Mouse (Mus musculus): ENCODE data around the gene Doc2b. TPM values are rescaled to one million over a fixed set of nuclear protein-coding genes. Genes with fewer than 3 reads are reported as not detected.

The Doc2b gene
- polyA plus RNA-seq, 1 experiment from 2014 or later: 0.19 TPM

DNA sequence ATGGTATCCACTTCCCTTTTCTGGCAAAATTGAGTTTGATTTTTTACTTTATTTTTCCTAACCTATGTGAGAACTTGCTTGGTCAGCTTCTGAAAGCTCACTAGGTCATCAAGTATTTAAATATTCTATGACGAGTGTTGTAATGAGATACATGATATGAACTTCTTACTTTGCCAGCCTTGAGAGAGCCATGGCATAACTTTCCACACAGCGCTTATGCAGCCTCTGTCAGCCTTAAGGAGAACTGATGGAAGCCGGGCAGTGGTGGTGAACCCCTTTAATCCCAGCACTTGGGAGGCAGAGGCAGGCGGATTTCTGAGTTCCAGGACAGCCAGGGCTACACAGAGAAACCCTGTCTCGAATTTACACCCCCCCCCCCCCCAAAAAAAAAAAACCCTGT is 35.1 kb downstream of the Doc2b start:
- no peak for DNase-seq (ENCODE audit: low spot score)
- H3K27me3 ChIP-seq (ENCODE audit: control insufficient read depth, insufficient read depth, low read length): no peaks in the 10 kb centered on the region
- no peak overlapping the region for H3K9ac ChIP-seq (ENCODE audit: low read length)
- H3K4me2 ChIP-seq (ENCODE audit: low read depth, severe bottlenecking): no peak overlapping the region
- WGBS: 94% methylated on average over 5 of the region's 5 CpGs
- H3K4me3 ChIP-seq (ENCODE audit: low read depth, low read length): no peak overlapping the region
- ATAC-seq (ENCODE audit: insufficient number of reproducible peaks, low FRiP score, low TSS enrichment, low read depth): no peak
- H3K9me3 ChIP-seq (ENCODE audit: control insufficient read depth, low read length): no peaks in the 10 kb centered on the region
- H3K27ac ChIP-seq (replicated peaks; ENCODE audit: low read depth, low read length): no peak overlapping the region
- H3K4me1 ChIP-seq (ENCODE audit: control insufficient read depth, insufficient read depth, low read length): no peaks in the 10 kb centered on the region
- peaks cover 32% of the 10 kb centered on the region for H3K36me3 ChIP-seq (ENCODE audit: control insufficient read depth, insufficient read depth, low read length)

DNA sequence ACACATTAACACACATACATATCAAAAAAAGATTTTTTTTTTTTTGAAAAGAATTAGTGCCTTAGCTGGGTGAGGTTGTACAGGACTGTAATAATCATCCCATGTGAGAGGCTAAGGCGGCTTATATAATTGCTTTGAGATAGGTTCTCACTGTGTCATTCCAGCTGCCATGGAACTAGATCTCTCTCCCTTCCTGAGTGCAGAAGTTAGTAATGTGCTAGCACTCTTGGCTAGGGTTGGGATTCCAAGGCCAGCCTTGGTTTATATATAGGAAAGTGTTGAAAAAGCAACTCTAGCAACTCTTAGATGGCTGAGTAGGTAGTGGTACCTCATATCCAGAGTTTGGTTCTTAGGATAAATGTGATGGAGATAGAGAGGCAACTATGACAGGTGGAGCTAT is 37.3 kb downstream of the Doc2b start:
- H3K9me3 ChIP-seq (ENCODE audit: control insufficient read depth, low read length): no peaks in the 10 kb centered on the region
- H3K4me1 ChIP-seq (ENCODE audit: control insufficient read depth, insufficient read depth, low read length): no peaks in the 10 kb centered on the region
- no peak for DNase-seq (ENCODE audit: low spot score)
- H3K27me3 ChIP-seq (ENCODE audit: control insufficient read depth, insufficient read depth, low read length): no peaks in the 10 kb centered on the region
- H3K9ac ChIP-seq (ENCODE audit: low read length): no peak overlapping the region
- peaks cover 35% of the 10 kb centered on the region for H3K36me3 ChIP-seq (ENCODE audit: control insufficient read depth, insufficient read depth, low read length)
- no peak overlapping the region for H3K4me2 ChIP-seq (ENCODE audit: low read depth, severe bottlenecking)
- no peak overlapping the region for H3K27ac ChIP-seq (replicated peaks; ENCODE audit: low read depth, low read length)
- 98% methylated on average over 1 of the region's 1 CpGs for WGBS
- no peak for ATAC-seq (ENCODE audit: insufficient number of reproducible peaks, low FRiP score, low TSS enrichment, low read depth)
- H3K4me3 ChIP-seq (ENCODE audit: low read depth, low read length): no peak overlapping the region

DNA sequence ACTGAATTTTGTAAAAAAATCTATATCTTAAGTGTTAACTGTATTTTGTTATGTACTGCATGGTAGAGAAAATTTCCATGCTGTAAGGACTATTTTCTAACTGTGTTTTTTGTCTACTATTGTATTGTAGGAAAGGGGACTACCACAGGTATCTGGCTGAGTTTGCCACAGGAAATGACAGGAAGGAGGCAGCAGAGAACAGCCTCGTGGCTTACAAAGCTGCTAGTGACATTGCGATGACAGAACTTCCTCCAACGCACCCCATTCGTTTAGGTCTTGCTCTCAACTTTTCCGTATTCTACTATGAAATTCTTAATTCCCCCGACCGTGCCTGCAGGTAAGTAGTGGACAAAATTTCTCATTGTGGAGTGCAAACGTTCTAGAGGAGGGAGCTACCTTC is 39.2 kb downstream of the Doc2b start:
- Histone ChIP-seq H3K4me2 (ENCODE audit: low read depth, severe bottlenecking) (no peak overlapping the region), H3K27ac (replicated peaks; ENCODE audit: low read depth, low read length) (no peak overlapping the region), H3K4me3 (ENCODE audit: low read depth, low read length) (no peak overlapping the region), H3K4me1 (ENCODE audit: control insufficient read depth, insufficient read depth, low read length) (no peaks in the 10 kb centered on the region), H3K9me3 (ENCODE audit: control insufficient read depth, low read length) (no peaks in the 10 kb centered on the region), H3K27me3 (ENCODE audit: control insufficient read depth, insufficient read depth, low read length) (no peaks in the 10 kb centered on the region), H3K36me3 (ENCODE audit: control insufficient read depth, insufficient read depth, low read length) (peaks cover 37% of the 10 kb centered on the region), H3K9ac (ENCODE audit: low read length) (no peak overlapping the region)
- DNase-seq (ENCODE audit: low spot score): no peak
- 89% methylated on average over 8 of the region's 8 CpGs for WGBS
- ATAC-seq (ENCODE audit: insufficient number of reproducible peaks, low FRiP score, low TSS enrichment, low read depth): no peak

DNA sequence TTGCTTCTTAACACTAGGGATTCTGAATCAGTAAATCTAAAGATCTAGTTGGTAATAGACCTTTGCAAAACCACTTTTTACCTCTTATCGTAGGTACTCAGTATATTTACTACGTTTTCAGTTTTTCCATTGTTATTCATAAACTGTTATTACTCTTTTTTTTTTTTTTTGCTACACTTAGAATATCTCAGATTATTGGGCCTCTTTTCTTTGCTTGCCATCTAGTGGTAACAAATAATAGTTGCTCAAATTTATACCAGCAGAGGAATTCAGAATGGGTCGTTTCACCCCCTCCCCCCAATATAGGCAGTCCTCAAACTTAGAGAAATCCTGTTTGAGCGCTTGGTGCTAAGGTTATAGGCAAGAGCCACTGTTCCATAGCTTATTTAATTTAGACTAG is 44.8 kb downstream of the Doc2b start:
- Histone ChIP-seq H3K36me3 (ENCODE audit: control insufficient read depth, insufficient read depth, low read length) (peaks cover 11% of the 10 kb centered on the region; the same call in 1 of the 2 replicates), H3K27ac (replicated peaks; ENCODE audit: low read depth, low read length) (no peak overlapping the region), H3K9ac (ENCODE audit: low read length) (no peak overlapping the region), H3K4me3 (ENCODE audit: low read depth, low read length) (no peak overlapping the region), H3K4me1 (ENCODE audit: control insufficient read depth, insufficient read depth, low read length) (no peaks in the 10 kb centered on the region), H3K4me2 (ENCODE audit: low read depth, severe bottlenecking) (no peak overlapping the region), H3K27me3 (ENCODE audit: control insufficient read depth, insufficient read depth, low read length) (no peaks in the 10 kb centered on the region), H3K9me3 (ENCODE audit: control insufficient read depth, low read length) (no peaks in the 10 kb centered on the region)
- whole genome bisulfite sequencing: 86% methylated on average over 4 of the region's 4 CpGs
- no peak for DNase-seq (ENCODE audit: low spot score)
- ATAC-seq (ENCODE audit: insufficient number of reproducible peaks, low FRiP score, low TSS enrichment, low read depth): no peak

GRCm38 (mm10) chr11:75750537-75750936 is 45.3 kb downstream of the Doc2b start:
- Histone ChIP-seq H3K4me2 (ENCODE audit: low read depth, severe bottlenecking) (no peak overlapping the region), H3K27ac (replicated peaks; ENCODE audit: low read depth, low read length) (no peak overlapping the region), H3K4me1 (ENCODE audit: control insufficient read depth, insufficient read depth, low read length) (no peaks in the 10 kb centered on the region), H3K36me3 (ENCODE audit: control insufficient read depth, insufficient read depth, low read length) (peaks cover 9% of the 10 kb centered on the region; the same call in 1 of the 2 replicates), H3K9me3 (ENCODE audit: control insufficient read depth, low read length) (no peaks in the 10 kb centered on the region), H3K9ac (ENCODE audit: low read length) (no peak overlapping the region), H3K4me3 (ENCODE audit: low read depth, low read length) (no peak overlapping the region), H3K27me3 (ENCODE audit: control insufficient read depth, insufficient read depth, low read length) (no peaks in the 10 kb centered on the region)
- WGBS: 85% methylated on average over 1 of the region's 1 CpGs
- DNase-seq (ENCODE audit: low spot score) (no peak), ATAC-seq (ENCODE audit: insufficient number of reproducible peaks, low FRiP score, low TSS enrichment, low read depth) (no peak)

- no peak overlapping the region for H3K9ac ChIP-seq (ENCODE audit: low read length)
- DNase-seq (ENCODE audit: low spot score) (no peak), ATAC-seq (ENCODE audit: insufficient number of reproducible peaks, low FRiP score, low TSS enrichment, low read depth) (no peak)
- no peak overlapping the region for H3K4me3 ChIP-seq (ENCODE audit: low read depth, low read length)
- H3K4me1 ChIP-seq (ENCODE audit: control insufficient read depth, insufficient read depth, low read length): no peaks in the 10 kb centered on the region
- no peak overlapping the region for H3K27ac ChIP-seq (replicated peaks; ENCODE audit: low read depth, low read length)
- no peaks in the 10 kb centered on the region for H3K27me3 ChIP-seq (ENCODE audit: control insufficient read depth, insufficient read depth, low read length)
- peaks cover 4% of the 10 kb centered on the region; the same call in 1 of the 2 replicates for H3K36me3 ChIP-seq (ENCODE audit: control insufficient read depth, insufficient read depth, low read length)
- no peaks in the 10 kb centered on the region for H3K9me3 ChIP-seq (ENCODE audit: control insufficient read depth, low read length)
- H3K4me2 ChIP-seq (ENCODE audit: low read depth, severe bottlenecking): no peak overlapping the region
- WGBS: 90% methylated on average over 3 of the region's 3 CpGs
Measured at GRCm38 (mm10) chr11:75744761-75745160, 51.1 kb downstream of the Doc2b start.

DNA sequence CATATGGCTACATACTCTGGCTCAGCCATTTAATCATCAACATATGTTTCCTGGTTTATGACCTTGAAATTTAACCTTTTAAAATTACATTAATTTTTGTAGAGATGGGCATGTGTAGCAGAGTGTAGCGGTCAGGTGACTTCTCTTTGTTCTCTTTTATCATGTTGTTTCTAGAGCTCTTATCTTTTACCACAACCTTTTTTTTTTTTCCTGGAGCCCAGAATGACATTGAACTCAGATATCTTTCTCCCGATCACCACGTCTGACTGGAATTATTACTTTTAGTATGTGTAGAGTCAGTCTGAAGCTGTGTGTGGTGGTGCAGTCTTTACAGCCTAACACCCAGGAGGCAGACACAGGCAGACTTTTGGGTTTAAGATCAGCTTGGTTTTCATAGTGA is 54.2 kb downstream of the Doc2b start:
- no peak overlapping the region for H3K4me3 ChIP-seq (ENCODE audit: low read depth, low read length)
- ATAC-seq (ENCODE audit: insufficient number of reproducible peaks, low FRiP score, low TSS enrichment, low read depth) (no peak), DNase-seq (ENCODE audit: low spot score) (no peak)
- no peaks in the 10 kb centered on the region for H3K27me3 ChIP-seq (ENCODE audit: control insufficient read depth, insufficient read depth, low read length)
- 0 out of 2 replicates have a peak, but pooled peaks cover 3% of the 10 kb centered on the region for H3K4me1 ChIP-seq (ENCODE audit: control insufficient read depth, insufficient read depth, low read length)
- no peak overlapping the region for H3K27ac ChIP-seq (replicated peaks; ENCODE audit: low read depth, low read length)
- H3K9me3 ChIP-seq (ENCODE audit: control insufficient read depth, low read length): no peaks in the 10 kb centered on the region
- H3K36me3 ChIP-seq (ENCODE audit: control insufficient read depth, insufficient read depth, low read length): peaks cover 7% of the 10 kb centered on the region; the same call in 1 of the 2 replicates
- no peak overlapping the region for H3K4me2 ChIP-seq (ENCODE audit: low read depth, severe bottlenecking)
- no peak overlapping the region for H3K9ac ChIP-seq (ENCODE audit: low read length)
- WGBS: 78% methylated on average over 3 of the region's 3 CpGs

DNA sequence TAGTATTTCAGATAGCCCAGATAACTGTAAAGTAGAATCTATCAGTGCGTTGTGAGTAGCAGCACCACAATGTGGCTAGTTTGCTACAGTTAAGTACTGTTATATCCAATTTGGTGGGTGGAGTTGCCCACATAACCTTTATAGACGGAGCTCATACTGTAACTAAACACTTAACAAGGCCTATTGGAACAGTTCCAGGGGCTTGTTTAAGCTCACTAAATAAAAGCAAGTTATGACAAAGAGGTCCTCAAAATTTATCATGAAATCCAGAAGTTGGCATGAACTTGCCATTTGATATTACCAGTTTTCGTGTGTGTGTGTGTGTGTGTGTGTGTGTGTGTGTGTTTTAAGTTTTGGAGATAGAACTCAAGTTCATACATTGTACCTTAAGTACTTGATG is 55.6 kb downstream of the Doc2b start:
- Histone ChIP-seq H3K9ac (ENCODE audit: low read length) (no peak overlapping the region), H3K4me1 (ENCODE audit: control insufficient read depth, insufficient read depth, low read length) (0 out of 2 replicates have a peak, but pooled peaks cover 3% of the 10 kb centered on the region), H3K9me3 (ENCODE audit: control insufficient read depth, low read length) (no peaks in the 10 kb centered on the region), H3K27me3 (ENCODE audit: control insufficient read depth, insufficient read depth, low read length) (no peaks in the 10 kb centered on the region), H3K4me2 (ENCODE audit: low read depth, severe bottlenecking) (no peak overlapping the region), H3K4me3 (ENCODE audit: low read depth, low read length) (no peak overlapping the region), H3K27ac (replicated peaks; ENCODE audit: low read depth, low read length) (no peak overlapping the region), H3K36me3 (ENCODE audit: control insufficient read depth, insufficient read depth, low read length) (peaks cover 7% of the 10 kb centered on the region; the same call in 1 of the 2 replicates)
- no peak for DNase-seq (ENCODE audit: low spot score)
- no peak for ATAC-seq (ENCODE audit: insufficient number of reproducible peaks, low FRiP score, low TSS enrichment, low read depth)
- WGBS: 88% methylated on average over 3 of the region's 3 CpGs

- Histone ChIP-seq H3K9ac (ENCODE audit: low read length) (no peak overlapping the region), H3K4me2 (ENCODE audit: low read depth, severe bottlenecking) (no peak overlapping the region), H3K9me3 (ENCODE audit: control insufficient read depth, low read length) (no peaks in the 10 kb centered on the region), H3K27me3 (ENCODE audit: control insufficient read depth, insufficient read depth, low read length) (no peaks in the 10 kb centered on the region), H3K4me1 (ENCODE audit: control insufficient read depth, insufficient read depth, low read length) (0 out of 2 replicates have a peak, but pooled peaks cover 9% of the 10 kb centered on the region), H3K27ac (replicated peaks; ENCODE audit: low read depth, low read length) (no peak overlapping the region), H3K36me3 (ENCODE audit: control insufficient read depth, insufficient read depth, low read length) (peaks cover 7% of the 10 kb centered on the region; the same call in 1 of the 2 replicates), H3K4me3 (ENCODE audit: low read depth, low read length) (no peak overlapping the region)
- no peak for DNase-seq (ENCODE audit: low spot score)
- no peak for ATAC-seq (ENCODE audit: insufficient number of reproducible peaks, low FRiP score, low TSS enrichment, low read depth)
- 93% methylated on average over 7 of the region's 7 CpGs for WGBS
Measured at GRCm38 (mm10) chr11:75738477-75738821, 57.4 kb downstream of the Doc2b start.

Measured in limb, embryonic 11.5 days (tissue).